Mouse (Mus musculus) splenic B cell, adult 2 months (primary cell): ENCODE measurements around the gene Fat4.

Experiments
- DNase-seq: peaks from one replicate; pipeline ENCODE4 v3.0.0-alpha.2; 2011; ENCODE audit warnings: low read depth, low spot score
- H3K27me3 ChIP-seq: 2 replicates; pipeline ENCODE4 v1.6.1; 2012; ENCODE audit warnings: mild to moderate bottlenecking, low read length, moderate library complexity, mixed read lengths; ENCODE audit not compliant: control insufficient read depth, poor library complexity, insufficient read depth, severe bottlenecking
- H3K36me3 ChIP-seq: 2 replicates; pipeline ENCODE4 v1.6.1; 2012; ENCODE audit warnings: mild to moderate bottlenecking, low read length, moderate library complexity, mixed read lengths; ENCODE audit not compliant: control insufficient read depth, poor library complexity, insufficient read depth, severe bottlenecking

The Fat4 gene

DNA sequence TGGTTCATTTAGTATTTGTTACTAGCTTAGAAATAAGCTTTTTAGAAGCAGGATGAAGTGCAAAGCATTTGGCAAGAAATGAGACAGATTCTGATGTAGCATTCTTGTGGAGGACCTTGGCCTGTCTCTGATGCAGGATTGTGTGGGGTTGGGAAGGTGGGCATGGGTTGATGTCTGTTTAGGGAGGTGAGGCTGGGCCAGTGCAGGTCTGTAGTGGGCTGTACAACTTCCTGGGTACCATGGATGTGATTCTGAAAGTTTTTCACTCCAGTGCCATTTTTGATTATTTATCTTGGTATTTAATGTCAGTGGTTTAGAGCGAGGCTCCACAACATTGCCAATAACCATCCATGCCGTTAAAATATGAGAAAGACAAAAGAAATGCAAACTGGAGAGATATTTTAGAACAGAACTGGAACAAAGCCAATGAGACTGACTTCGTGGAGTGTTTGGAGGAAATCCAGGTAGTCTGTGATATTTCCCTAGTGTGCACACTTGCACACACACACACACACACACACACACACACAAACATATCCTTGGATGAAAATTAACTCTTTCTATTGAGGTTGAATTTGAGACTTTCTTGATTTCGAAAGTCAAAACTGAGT is 41.4 kb downstream of the Fat4 start:
- Histone ChIP-seq H3K36me3 (no peaks in the 10 kb centered on the region), H3K27me3 (no peaks in the 10 kb centered on the region)
- no peak for DNase-seq

GRCm38 (mm10) chr3:38928751-38929150 is 42.0 kb downstream of the Fat4 start:
- no peaks in the 10 kb centered on the region for H3K27me3 ChIP-seq
- H3K36me3 ChIP-seq, result no peaks in the 10 kb centered on the region
- no peak for DNase-seq

DNA sequence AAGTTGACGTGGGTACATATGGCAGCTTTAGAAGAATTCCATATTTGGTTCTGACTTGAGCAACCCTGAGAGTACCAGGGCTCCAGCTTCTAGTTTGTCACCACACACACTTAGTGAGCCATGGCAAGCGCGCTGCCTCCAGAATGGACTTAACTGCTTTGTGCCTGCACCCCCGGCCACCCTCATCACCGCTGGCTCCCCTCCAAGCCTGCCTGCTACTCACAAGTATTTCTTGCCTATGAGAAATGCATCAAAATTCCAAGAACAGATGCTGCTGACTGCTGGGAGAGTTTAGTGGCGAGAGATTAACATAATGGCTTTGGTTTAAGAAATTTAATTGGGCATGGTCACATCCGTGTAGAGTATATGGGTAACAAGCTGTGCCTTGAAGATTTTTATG is 48.0 kb downstream of the Fat4 start:
- Histone ChIP-seq H3K36me3 (no peaks in the 10 kb centered on the region), H3K27me3 (no peaks in the 10 kb centered on the region)
- DNase-seq, result no peak

DNA sequence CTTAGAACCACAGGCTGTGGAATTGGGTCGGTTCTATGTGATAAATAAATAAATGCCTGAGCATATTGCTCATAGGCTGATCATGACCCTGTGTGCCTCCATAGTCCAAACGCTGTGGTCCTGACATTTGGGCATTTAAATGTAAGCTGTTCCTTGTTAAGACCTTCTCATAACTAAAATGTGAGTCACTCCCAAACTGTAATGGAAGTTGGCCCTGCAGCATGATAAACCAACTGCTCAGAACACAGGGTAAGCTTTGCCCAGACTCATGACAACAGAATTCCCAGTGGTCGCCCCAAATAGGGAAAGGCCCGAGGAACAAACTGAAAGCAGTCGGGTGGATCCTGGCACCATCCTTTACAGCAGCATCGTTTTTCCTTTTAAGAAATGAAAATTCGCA is 49.7 kb downstream of the Fat4 start:
- H3K36me3 ChIP-seq, result no peaks in the 10 kb centered on the region
- no peaks in the 10 kb centered on the region for H3K27me3 ChIP-seq
- no peak for DNase-seq

- no peaks in the 10 kb centered on the region for H3K36me3 ChIP-seq
- H3K27me3 ChIP-seq, result no peaks in the 10 kb centered on the region
- no peak for DNase-seq
Observed at GRCm38 (mm10) chr3:38937159-38937558, 50.4 kb downstream of the Fat4 start.

DNA sequence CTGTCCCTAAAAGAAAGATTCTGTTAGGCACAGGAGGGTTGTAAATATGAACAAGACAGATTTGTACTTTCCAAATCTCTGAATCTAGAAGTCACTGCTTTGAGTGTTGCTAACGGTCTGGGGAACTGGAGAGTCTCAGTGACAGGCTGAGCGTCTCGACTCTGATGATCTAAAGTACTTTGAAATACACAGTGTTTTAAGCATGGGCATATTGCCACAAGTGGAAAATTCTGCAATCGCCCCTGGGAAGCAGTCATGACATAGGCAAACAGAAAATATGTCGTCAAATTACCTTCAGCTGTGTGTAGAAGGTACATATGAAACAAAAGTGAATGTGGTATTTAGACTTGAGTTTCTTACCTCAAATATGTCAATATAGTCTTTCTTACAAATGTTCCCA is 51.4 kb downstream of the Fat4 start:
- DNase-seq, result no peak
- Histone ChIP-seq H3K36me3 (no peaks in the 10 kb centered on the region), H3K27me3 (no peaks in the 10 kb centered on the region)

DNA sequence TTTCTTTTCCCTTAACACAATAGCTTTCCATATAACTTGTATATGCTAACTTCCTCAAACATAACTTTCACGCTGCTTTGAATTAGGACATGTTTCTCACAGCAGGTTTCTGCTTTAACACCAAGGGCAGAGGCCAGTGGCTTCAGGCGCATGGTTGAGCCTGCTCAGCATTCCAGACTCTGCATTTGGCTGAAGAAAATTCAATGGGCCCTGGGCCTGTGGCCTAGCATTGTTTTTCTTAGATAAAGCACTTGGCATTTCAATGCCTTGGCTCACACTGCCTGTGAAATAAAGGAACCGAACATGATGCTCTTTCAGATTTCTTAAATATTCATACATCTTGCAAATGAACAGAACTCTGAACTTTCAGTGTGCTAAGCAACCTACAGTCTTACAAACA is 52.8 kb downstream of the Fat4 start:
- Histone ChIP-seq H3K36me3 (no peaks in the 10 kb centered on the region), H3K27me3 (no peaks in the 10 kb centered on the region)
- no peak for DNase-seq

GRCm38 (mm10) chr3:38940327-38940726 is 53.6 kb downstream of the Fat4 start:
- H3K36me3 ChIP-seq, result no peaks in the 10 kb centered on the region
- H3K27me3 ChIP-seq, result no peaks in the 10 kb centered on the region
- DNase-seq, result no peak

GRCm38 (mm10) chr3:38945157-38945556 is 58.4 kb downstream of the Fat4 start:
- no peaks in the 10 kb centered on the region for H3K27me3 ChIP-seq
- DNase-seq, result no peak
- no peaks in the 10 kb centered on the region for H3K36me3 ChIP-seq

GRCm38 (mm10) chr3:38947706-38948105 is 61.0 kb downstream of the Fat4 start:
- no peak for DNase-seq
- H3K36me3 ChIP-seq, result no peaks in the 10 kb centered on the region
- H3K27me3 ChIP-seq, result no peaks in the 10 kb centered on the region

DNA sequence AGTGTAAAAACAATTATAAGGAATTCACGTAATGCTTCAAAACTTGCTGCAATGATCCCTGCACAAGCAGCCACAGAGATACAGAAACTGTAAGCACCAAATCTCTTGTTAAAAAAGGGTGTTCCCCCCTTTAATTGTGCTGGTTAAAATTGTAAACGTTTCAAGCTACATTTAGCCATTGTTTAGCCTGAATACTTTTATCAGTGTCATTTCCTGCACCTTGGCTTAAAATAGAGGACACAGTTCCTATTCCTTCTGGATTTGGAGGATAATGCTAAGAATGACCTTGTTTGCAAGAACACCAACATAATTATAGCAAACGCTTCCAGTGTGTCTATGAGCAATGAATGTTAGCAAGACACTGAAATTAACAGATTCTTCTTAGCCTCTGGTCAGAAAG is 65.9 kb downstream of the Fat4 start:
- DNase-seq, result no peak

GRCm38 (mm10) chr3:38954196-38954595 is 67.5 kb downstream of the Fat4 start:
- Histone ChIP-seq H3K27me3 (no peaks in the 10 kb centered on the region), H3K36me3 (no peaks in the 10 kb centered on the region)
- no peak for DNase-seq

More for the DNA sequence above, 65.9 kb downstream of the Fat4 start:
- H3K36me3 ChIP-seq, result no peaks in the 10 kb centered on the region
- no peaks in the 10 kb centered on the region for H3K27me3 ChIP-seq

GRCm38 (mm10) chr3:38956012-38956648 is 69.4 kb downstream of the Fat4 start:
- H3K27me3 ChIP-seq, result no peaks in the 10 kb centered on the region
- no peaks in the 10 kb centered on the region for H3K36me3 ChIP-seq
- no peak for DNase-seq

GRCm38 (mm10) chr3:38957186-38957585 is 70.4 kb downstream of the Fat4 start:
- H3K36me3 ChIP-seq, result no peaks in the 10 kb centered on the region
- DNase-seq, result no peak
- H3K27me3 ChIP-seq, result no peaks in the 10 kb centered on the region

DNA sequence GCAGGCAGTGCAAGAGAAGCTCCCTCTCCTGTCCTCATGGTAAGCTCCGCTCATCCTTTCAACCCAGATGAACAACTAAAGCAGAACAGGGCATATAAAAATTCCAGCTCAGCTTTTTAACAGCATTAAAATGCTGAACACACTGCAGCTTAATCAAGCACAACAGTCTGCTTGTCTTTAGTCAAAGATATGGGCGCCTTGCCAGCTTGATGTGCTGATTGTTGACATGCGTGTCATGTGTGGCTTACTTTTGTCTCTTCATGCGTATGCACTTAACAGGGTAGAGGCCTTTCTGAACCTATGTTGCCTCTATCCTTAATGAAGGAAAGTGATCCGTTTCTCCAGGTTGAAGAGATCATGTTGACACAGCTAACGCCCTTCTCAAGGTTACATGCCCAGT is 75.6 kb downstream of the Fat4 start:
- Histone ChIP-seq H3K27me3 (no peaks in the 10 kb centered on the region), H3K36me3 (no peaks in the 10 kb centered on the region)
- no peak for DNase-seq

- Histone ChIP-seq H3K27me3 (no peaks in the 10 kb centered on the region), H3K36me3 (no peaks in the 10 kb centered on the region)
- no peak for DNase-seq
Observed at GRCm38 (mm10) chr3:38967480-38967879, 80.7 kb downstream of the Fat4 start.
